Mouse (Mus musculus): ENCODE results near the gene Pitpnc1. TPM values are rescaled to one million over a fixed set of nuclear protein-coding genes. Genes with fewer than 3 reads are reported as not detected.

Pitpnc1 gene
- polyA plus RNA-seq, 1 experiment from 2014 or later: 36.1 TPM

GRCm38 (mm10) chr11:107325739-107326725, 144.5 kb downstream of the Pitpnc1 start:
- Histone ChIP-seq H3K4me3 (no peak overlapping the region), H3K4me2 (0 out of 2 replicates have a peak overlapping the region, but pooled peaks have one; percentile 1), H3K9ac (0 out of 2 replicates have a peak overlapping the region, but pooled peaks have one; percentile 1), H3K36me3 (ENCODE audit: poor library complexity, severe bottlenecking) (no peaks in the 10 kb centered on the region), H3K9me3 (replicated peaks) (no peaks in the 10 kb centered on the region; the same call in 1 of the 2 replicates), H3K27me3 (no peaks in the 10 kb centered on the region), H3K27ac (peak overlapping the region; percentile 57), H3K4me1 (peaks cover 17% of the 10 kb centered on the region)
- 26% methylated on average over 14 of the region's 14 CpGs for WGBS
- ATAC-seq: peak; percentile 63

GRCm38 (mm10) chr11:107325226-107325625, 145.3 kb downstream of the Pitpnc1 start:
- peak overlapping the region; percentile 57; the same call in 1 of the 2 replicates for H3K27ac ChIP-seq
- ATAC-seq: no peak
- H3K9me3 ChIP-seq (replicated peaks): no peaks in the 10 kb centered on the region; the same call in 1 of the 2 replicates
- H3K4me1 ChIP-seq: peaks cover 17% of the 10 kb centered on the region
- no peak overlapping the region for H3K4me3 ChIP-seq
- no peaks in the 10 kb centered on the region for H3K36me3 ChIP-seq (ENCODE audit: poor library complexity, severe bottlenecking)
- H3K27me3 ChIP-seq: no peaks in the 10 kb centered on the region
- H3K4me2 ChIP-seq: no peak overlapping the region
- no peak overlapping the region for H3K9ac ChIP-seq
- WGBS: 75% methylated on average over 4 of the region's 4 CpGs

- Histone ChIP-seq H3K4me2 (no peak overlapping the region), H3K27ac (0 out of 2 replicates have a peak overlapping the region, but pooled peaks have one; percentile 2), H3K9me3 (replicated peaks) (no peaks in the 10 kb centered on the region; the same call in 1 of the 2 replicates), H3K27me3 (no peaks in the 10 kb centered on the region), H3K9ac (no peak overlapping the region), H3K4me1 (peaks cover 21% of the 10 kb centered on the region), H3K4me3 (no peak overlapping the region), H3K36me3 (ENCODE audit: poor library complexity, severe bottlenecking) (peaks cover 5% of the 10 kb centered on the region; the same call in 1 of the 2 replicates)
- no peak for ATAC-seq
- 49% methylated on average over 18 of the region's 18 CpGs for WGBS
These were observed 147.3 kb downstream of the Pitpnc1 start for GRCm38 (mm10) chr11:107323173-107323572.

- Histone ChIP-seq H3K27ac (no peak overlapping the region), H3K36me3 (ENCODE audit: poor library complexity, severe bottlenecking) (peaks cover 5% of the 10 kb centered on the region; the same call in 1 of the 2 replicates), H3K4me3 (no peak overlapping the region), H3K9me3 (replicated peaks) (no peaks in the 10 kb centered on the region; the same call in 1 of the 2 replicates), H3K4me1 (peaks cover 21% of the 10 kb centered on the region), H3K27me3 (no peaks in the 10 kb centered on the region), H3K4me2 (no peak overlapping the region), H3K9ac (no peak overlapping the region)
- whole genome bisulfite sequencing: 93% methylated on average over 13 of the region's 13 CpGs
- ATAC-seq: no peak
These were observed 148.3 kb downstream of the Pitpnc1 start for GRCm38 (mm10) chr11:107322226-107322625.

GRCm38 (mm10) chr11:107321819-107322218, 148.7 kb downstream of the Pitpnc1 start:
- no peak overlapping the region for H3K9ac ChIP-seq
- H3K36me3 ChIP-seq (ENCODE audit: poor library complexity, severe bottlenecking): peaks cover 5% of the 10 kb centered on the region; the same call in 1 of the 2 replicates
- H3K4me1 ChIP-seq: peaks cover 21% of the 10 kb centered on the region
- no peak for ATAC-seq
- WGBS: 97% methylated on average over 3 of the region's 3 CpGs
- no peak overlapping the region for H3K4me2 ChIP-seq
- no peaks in the 10 kb centered on the region; the same call in 1 of the 2 replicates for H3K9me3 ChIP-seq (replicated peaks)
- H3K27ac ChIP-seq: no peak overlapping the region
- no peak overlapping the region for H3K4me3 ChIP-seq
- no peaks in the 10 kb centered on the region for H3K27me3 ChIP-seq

GRCm38 (mm10) chr11:107319861-107320260, 150.6 kb downstream of the Pitpnc1 start:
- H3K9me3 ChIP-seq (replicated peaks): no peaks in the 10 kb centered on the region; the same call in 1 of the 2 replicates
- 0 out of 2 replicates have a peak, but pooled peaks cover 7% of the 10 kb centered on the region for H3K4me1 ChIP-seq
- peaks cover 5% of the 10 kb centered on the region; the same call in 1 of the 2 replicates for H3K36me3 ChIP-seq (ENCODE audit: poor library complexity, severe bottlenecking)
- 51% methylated on average over 10 of the region's 10 CpGs for WGBS
- no peak overlapping the region for H3K4me3 ChIP-seq
- no peak for ATAC-seq
- no peak overlapping the region for H3K4me2 ChIP-seq
- H3K27me3 ChIP-seq: no peaks in the 10 kb centered on the region
- H3K9ac ChIP-seq: no peak overlapping the region
- H3K27ac ChIP-seq: no peak overlapping the region

GRCm38 (mm10) chr11:107317653-107318281, 152.7 kb downstream of the Pitpnc1 start:
- peaks cover 14% of the 10 kb centered on the region for H3K36me3 ChIP-seq (ENCODE audit: poor library complexity, severe bottlenecking)
- H3K4me2 ChIP-seq: no peak overlapping the region
- 0 out of 2 replicates have a peak, but pooled peaks cover 3% of the 10 kb centered on the region for H3K4me1 ChIP-seq
- WGBS: 84% methylated on average over 14 of the region's 14 CpGs
- H3K9ac ChIP-seq: no peak overlapping the region
- no peak overlapping the region for H3K4me3 ChIP-seq
- no peak for ATAC-seq
- H3K27me3 ChIP-seq: no peaks in the 10 kb centered on the region
- H3K9me3 ChIP-seq (replicated peaks): no peaks in the 10 kb centered on the region; the same call in 1 of the 2 replicates
- no peak overlapping the region for H3K27ac ChIP-seq

GRCm38 (mm10) chr11:107315475-107315874, 155.0 kb downstream of the Pitpnc1 start:
- no peak for ATAC-seq
- no peak overlapping the region for H3K4me2 ChIP-seq
- H3K4me3 ChIP-seq: no peak overlapping the region
- H3K36me3 ChIP-seq (ENCODE audit: poor library complexity, severe bottlenecking): peaks cover 14% of the 10 kb centered on the region
- 84% methylated on average over 15 of the region's 15 CpGs for WGBS
- H3K4me1 ChIP-seq: 0 out of 2 replicates have a peak, but pooled peaks cover 3% of the 10 kb centered on the region
- no peaks in the 10 kb centered on the region for H3K27me3 ChIP-seq
- H3K9me3 ChIP-seq (replicated peaks): no peaks in the 10 kb centered on the region
- no peak overlapping the region for H3K9ac ChIP-seq
- H3K27ac ChIP-seq: no peak overlapping the region

GRCm38 (mm10) chr11:107310338-107311121, 160.0 kb downstream of the Pitpnc1 start:
- Histone ChIP-seq H3K4me1 (no peaks in the 10 kb centered on the region), H3K36me3 (ENCODE audit: poor library complexity, severe bottlenecking) (peaks cover 16% of the 10 kb centered on the region), H3K9ac (no peak overlapping the region), H3K9me3 (replicated peaks) (peaks cover 5% of the 10 kb centered on the region; the same call in 1 of the 2 replicates), H3K4me3 (no peak overlapping the region), H3K27me3 (no peaks in the 10 kb centered on the region), H3K4me2 (no peak overlapping the region), H3K27ac (peak overlapping the region; percentile 4; the same call in 1 of the 2 replicates)
- ATAC-seq: no peak
- WGBS: 80% methylated on average over 20 of the region's 20 CpGs

GRCm38 (mm10) chr11:107306170-107306569, 164.3 kb downstream of the Pitpnc1 start:
- H3K4me2 ChIP-seq: no peak overlapping the region
- peaks cover 5% of the 10 kb centered on the region; the same call in 1 of the 2 replicates for H3K9me3 ChIP-seq (replicated peaks)
- no peak overlapping the region for H3K27ac ChIP-seq
- no peaks in the 10 kb centered on the region for H3K4me1 ChIP-seq
- 58% methylated on average over 11 of the region's 11 CpGs for WGBS
- H3K27me3 ChIP-seq: no peaks in the 10 kb centered on the region
- H3K36me3 ChIP-seq (ENCODE audit: poor library complexity, severe bottlenecking): peaks cover 19% of the 10 kb centered on the region; the same call in 1 of the 2 replicates
- no peak for ATAC-seq
- no peak overlapping the region for H3K4me3 ChIP-seq
- no peak overlapping the region for H3K9ac ChIP-seq

- ATAC-seq: no peak
- Histone ChIP-seq H3K9me3 (replicated peaks) (peaks cover 6% of the 10 kb centered on the region), H3K27me3 (no peaks in the 10 kb centered on the region), H3K4me3 (no peak overlapping the region), H3K36me3 (ENCODE audit: poor library complexity, severe bottlenecking) (peaks cover 20% of the 10 kb centered on the region), H3K4me1 (no peaks in the 10 kb centered on the region), H3K4me2 (no peak overlapping the region), H3K9ac (no peak overlapping the region), H3K27ac (no peak overlapping the region)
- 96% methylated on average over 4 of the region's 4 CpGs for WGBS
These were observed 168.4 kb downstream of the Pitpnc1 start for GRCm38 (mm10) chr11:107302141-107302540.
